Mouse (Mus musculus) Patski (cell line): ENCODE data around the gene Prpf3. TPM values are rescaled to one million over a fixed set of nuclear protein-coding genes. Genes with fewer than 3 reads are reported as not detected.
A peak's percentile ranks its signal among the peaks of the same experiment; 100 is the strongest.
"Not testable (repeated sequence)": the region's sequence is repeated elsewhere in the genome, so short reads cannot be mapped to it uniquely, and the experiment has no call there.

Source experiments
- ATAC-seq: fragments of 100-300 bp; one replicate; pipeline ENCODE4 v1.8.0; 2021
- CTCF ChIA-PET: fragments of 350-600 bp; sonication (Branson Sonifier 250); formaldehyde crosslinking; loops from one replicate; lab custom pipeline; 2022; ENCODE audit warnings: inconsistent platforms; lab: Charles Lee
- POLR2A ChIA-PET: fragments of 350-600 bp; sonication (Branson Sonifier 250); formaldehyde crosslinking; loops from one replicate; lab custom pipeline; 2022; ENCODE audit warnings: antibody characterized with exemption, inconsistent platforms; lab: Charles Lee
- DNase-seq: peaks from one replicate; pipeline ENCODE4 v3.0.0-alpha.2; 2011; ENCODE audit warnings: low read depth, low spot score
- H3K27me3 ChIP-seq: fragments of 371-371 bp; one replicate; pipeline ENCODE4 v1.5.1; 2021
- CTCF ChIP-seq: fragments of 100-300 bp; IDR thresholded peaks from one replicate; pipeline ENCODE4 v1.5.1; 2021
- in situ Hi-C: fragments of 300-500 bp; cut with MboI; formaldehyde crosslinking; loops from 3 replicates; pipeline ENCODE4 v1.11.1; 2018; ENCODE audit warnings: low pct_unique_long_range_greater_than_20kb, mixed read lengths
- polyA plus RNA-seq: library from polyadenylated mRNA; unstranded; gene quantifications from one replicate; pipeline ENCODE4 v1.2.3, GENCODE M21; 2021

Prpf3 gene
- polyA plus RNA-seq, 1 experiment from 2014 or later, result 48.9 TPM

GRCm38 (mm10) chr3:95894317-95895160 lies 38.9 kb upstream of the Prpf3 start:
- in situ Hi-C loops, result no loop called here
- TF ChIP-seq CTCF, result no peak
- DNase-seq, result no peak
- peak; percentile 44 for ATAC-seq
- H3K27me3 ChIP-seq, result no peaks in the 10 kb centered on the region
- POLR2A ChIA-PET, result interaction anchor here (0.7 to 2.9 kb wide), 2 partner anchors 11 to 589 kb away, joined by 3 to 16 read pairs; partner anchors contain the start of gene Car14
- CTCF ChIA-PET, result interaction anchor here (1.6 kb wide), 1 partner anchor 11 kb away, joined by 4 read pairs; no protein-coding TSS in a partner anchor

GRCm38 (mm10) chr3:95893606-95894316 lies 38.1 kb upstream of the Prpf3 start, which contains the start of gene Aph1a:
Aph1a (plus strand) TSS chr3:95893969.
- ATAC-seq, result peak; percentile 91
- CTCF ChIA-PET, result interaction anchor here (1.5 to 1.6 kb wide), 3 partner anchors 8 to 12 kb away, joined by 4 to 8 read pairs (median 4); no protein-coding TSS in a partner anchor
- H3K27me3 ChIP-seq, in situ Hi-C loops: not testable (repeated sequence)
- POLR2A ChIA-PET, result interaction anchor here (1.6 to 2.9 kb wide), 2 partner anchors 12 kb away, joined by 5 to 16 read pairs; partner anchors contain the start of genes Car14 and Ciart
- peak; percentile 96 for DNase-seq

DNA sequence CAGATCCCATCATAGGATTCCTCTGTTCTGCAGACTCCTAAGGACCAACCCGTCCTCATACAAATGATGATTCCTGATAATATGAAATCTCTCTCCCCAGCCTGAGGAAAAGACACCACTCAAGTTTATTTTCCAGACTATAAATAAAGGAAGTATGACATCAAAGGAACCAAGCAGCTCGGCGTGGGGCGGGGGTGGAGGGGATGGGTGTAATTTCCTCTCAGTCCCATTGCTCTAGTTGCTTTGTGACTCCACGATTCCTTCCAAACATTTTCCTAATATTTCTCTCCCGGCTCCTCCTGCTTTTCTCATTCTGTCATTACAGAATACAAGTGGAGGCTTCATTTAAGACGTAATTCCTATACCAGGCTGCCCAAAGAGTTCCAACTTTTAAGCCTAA lies 37.4 kb upstream of the Prpf3 start:
- ChIA-PET CTCF (interaction anchor here (1.5 to 1.6 kb wide), 2 partner anchors 8 to 10 kb away, joined by 4 to 8 read pairs; no protein-coding TSS in a partner anchor), POLR2A (interaction anchor here (0.7 to 2.9 kb wide), 3 partner anchors 11 to 393 kb away, joined by 3 to 16 read pairs (median 5); partner anchors contain the start of genes Car14 and Ciart)
- DNase-seq, result no peak
- no peaks in the 10 kb centered on the region for H3K27me3 ChIP-seq
- no peak for ATAC-seq
- in situ Hi-C loops, result no loop called here
- no peak for TF ChIP-seq CTCF

DNA sequence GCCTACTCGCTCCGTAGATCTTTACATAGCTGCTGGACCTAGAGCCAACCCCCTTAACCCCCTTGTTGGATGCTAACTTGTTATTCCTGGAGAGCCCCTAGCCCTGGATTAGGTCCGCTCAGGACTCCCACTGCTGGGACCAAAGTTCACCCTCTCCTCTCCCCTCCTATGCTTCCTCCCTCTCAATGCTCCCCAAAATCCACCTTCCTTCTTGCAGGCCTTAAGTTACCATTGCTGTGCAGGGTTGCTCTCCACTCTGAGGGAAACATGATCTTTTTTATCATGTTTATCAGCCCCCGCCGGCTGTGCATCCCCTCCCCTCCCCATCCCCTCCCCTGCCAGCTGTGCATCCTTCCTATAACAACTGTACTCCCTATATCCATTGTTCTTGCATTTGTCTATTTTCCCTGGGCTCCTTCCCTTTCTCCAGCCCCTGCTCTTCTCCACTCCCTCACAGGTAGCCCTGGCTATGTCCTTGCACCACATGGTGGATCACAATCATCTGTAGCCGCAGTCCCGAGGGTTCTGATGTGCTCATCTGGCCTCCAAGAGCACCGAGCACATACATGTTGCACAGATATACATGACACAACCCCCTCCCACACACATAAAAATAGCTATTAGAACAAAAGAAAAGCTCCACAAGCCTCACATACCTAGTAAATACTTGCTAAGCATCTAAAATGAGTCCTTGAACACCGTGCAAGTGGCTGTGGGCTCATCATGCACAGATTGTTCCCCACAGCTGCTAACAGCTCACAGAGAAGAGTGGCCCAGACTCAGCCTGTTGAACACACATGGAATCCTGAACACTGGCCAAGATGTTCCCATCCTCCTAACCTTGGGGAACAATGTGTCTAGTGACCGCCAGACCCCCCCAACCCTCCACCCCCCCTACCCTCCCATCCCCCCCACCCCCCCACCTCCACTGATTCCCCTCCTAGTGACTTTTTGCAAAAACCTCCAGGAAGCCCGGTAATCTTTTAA lies 36.7 kb upstream of the Prpf3 start:
- POLR2A ChIA-PET, result interaction anchor here (0.7 to 2.9 kb wide), 3 partner anchors 11 to 394 kb away, joined by 3 to 16 read pairs (median 5); partner anchors contain the start of genes Car14 and Ciart
- TF ChIP-seq CTCF, result no peak
- DNase-seq (no peak), ATAC-seq (no peak)
- CTCF ChIA-PET, result interaction anchor here (1.5 to 1.6 kb wide), 2 partner anchors 9 kb away, joined by 4 to 8 read pairs; no protein-coding TSS in a partner anchor
- in situ Hi-C loops, result no loop called here
- no peaks in the 10 kb centered on the region for H3K27me3 ChIP-seq

DNA sequence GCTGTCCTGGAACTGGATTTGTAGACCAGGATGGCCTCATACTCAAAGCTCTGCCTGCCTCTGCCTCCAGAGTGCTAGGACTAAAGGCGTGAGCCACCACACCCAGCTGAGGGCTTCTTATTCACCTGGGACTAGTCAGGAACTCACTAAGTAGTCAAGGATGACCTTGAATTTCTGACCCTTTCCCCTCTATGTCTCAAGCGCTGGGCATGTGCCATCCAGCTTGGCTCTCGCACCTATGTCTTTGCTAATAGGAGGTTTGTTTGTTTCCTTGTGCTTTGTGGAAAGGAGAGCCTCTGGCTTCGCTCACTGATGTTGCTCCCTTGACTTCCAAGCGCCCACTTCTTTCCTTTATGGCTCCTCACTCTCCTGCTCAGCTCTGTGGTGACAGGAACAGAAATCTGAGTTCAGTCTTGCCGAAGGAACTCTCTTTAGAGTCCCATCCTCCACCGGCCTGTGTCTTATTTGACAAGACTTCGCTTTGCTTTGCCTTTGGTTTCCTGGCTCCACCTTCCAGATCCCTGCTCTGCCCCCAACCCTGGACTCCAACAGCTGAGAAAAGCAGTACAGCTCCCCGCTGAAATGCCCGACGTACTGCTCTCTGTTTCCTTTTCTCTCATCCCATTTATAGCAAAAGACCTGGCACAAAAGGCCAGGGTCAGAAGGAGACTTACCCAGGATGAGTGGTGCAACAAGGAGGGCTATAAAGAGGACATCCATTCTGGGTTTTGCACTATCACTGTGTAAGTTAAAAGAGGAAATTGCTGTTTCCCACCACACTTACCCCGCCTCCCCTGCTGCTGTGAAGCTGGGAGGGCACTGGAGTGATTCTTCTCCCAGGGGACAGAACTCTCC lies 35.8 kb upstream of the Prpf3 start, which contains the start of gene BC028528:
Gene BC028528 (minus strand): TSS at position 795 of the 855 bp plus-strand sequence.
- POLR2A ChIA-PET, result interaction anchor here (0.8 kb wide), 1 partner anchor 16 kb away, joined by 3 read pairs; no protein-coding TSS in a partner anchor
- TF ChIP-seq CTCF, result no peak
- CTCF ChIA-PET, result interaction anchor here (2.9 kb wide), 1 partner anchor 15 kb away, joined by 22 read pairs; the partner anchor contains the start of gene Car14
- ATAC-seq (no peak), DNase-seq (no peak)
- no peaks in the 10 kb centered on the region for H3K27me3 ChIP-seq
- in situ Hi-C loops, result no loop called here

DNA sequence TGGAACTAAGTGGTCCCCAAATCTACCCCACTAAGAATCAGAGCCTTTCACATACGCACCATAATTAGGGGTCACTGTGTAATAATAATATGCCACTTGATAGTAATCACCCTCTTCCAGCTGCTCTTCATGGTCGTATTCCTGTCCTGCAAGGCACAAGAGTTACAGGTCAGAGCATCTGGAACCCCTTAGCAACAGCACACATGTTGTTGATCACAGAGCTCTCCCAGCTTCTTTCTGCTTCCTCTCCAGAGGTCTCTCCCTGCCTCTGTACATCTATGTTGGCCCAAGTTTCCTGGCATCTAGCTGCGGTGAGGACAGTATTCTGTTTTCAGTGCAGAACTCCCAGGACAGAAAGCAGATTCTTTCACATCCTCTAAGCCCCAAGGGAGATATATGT lies 34.0 kb upstream of the Prpf3 start:
- H3K27me3 ChIP-seq, result no peaks in the 10 kb centered on the region
- ATAC-seq, result no peak
- ChIA-PET CTCF (interaction anchor here (1.0 to 2.9 kb wide), 5 partner anchors 16 to 91 kb away, joined by 3 to 22 read pairs (median 4); partner anchors contain the start of gene Car14), POLR2A (interaction anchor here (0.6 to 1.5 kb wide), 2 partner anchors 18 to 706 kb away, joined by 3 to 6 read pairs; partner anchors contain the start of gene Mrps21)
- in situ Hi-C loops, result no loop called here
- DNase-seq, result no peak
- no peak for TF ChIP-seq CTCF

- ChIA-PET CTCF (interaction anchor here (0.9 to 1.5 kb wide), 4 partner anchors 13 to 19 kb away, joined by 3 to 16 read pairs (median 4); partner anchors contain the start of gene Mrps21), POLR2A (interaction anchor here (0.6 to 1.1 kb wide), 4 partner anchors 14 to 269 kb away, joined by 3 read pairs; no protein-coding TSS in a partner anchor)
- in situ Hi-C loops, result no loop called here
- H3K27me3 ChIP-seq, result no peaks in the 10 kb centered on the region
- ATAC-seq (no peak), DNase-seq (no peak)
- no peak for TF ChIP-seq CTCF
These were observed 31.9 kb upstream of the Prpf3 start for GRCm38 (mm10) chr3:95887596-95887995.

GRCm38 (mm10) chr3:95884400-95884799 lies 28.7 kb upstream of the Prpf3 start:
- in situ Hi-C loops, result loop anchor here (5.0 kb wide), 2 partner anchors 78 to 173 kb away; partner anchors contain the start of gene Vps45
- ChIA-PET CTCF (interaction anchor here (1.6 to 4.3 kb wide), 4 partner anchors 8 to 75 kb away, joined by 3 to 46 read pairs (median 14); partner anchors contain the start of genes Car14 and Mrps21), POLR2A (no interaction called here)
- H3K27me3 ChIP-seq, result no peaks in the 10 kb centered on the region
- DNase-seq (no peak), ATAC-seq (no peak)
- no peak for TF ChIP-seq CTCF
